Mouse (Mus musculus): ENCODE data around the gene Tshz2.
A peak's percentile ranks its signal among the peaks of the same experiment; 100 is the strongest.

The Tshz2 gene

GRCm38 (mm10) chr2:170058774-170059173, 426.0 kb downstream of the Tshz2 start:
- DNase-seq, result no peak

DNA sequence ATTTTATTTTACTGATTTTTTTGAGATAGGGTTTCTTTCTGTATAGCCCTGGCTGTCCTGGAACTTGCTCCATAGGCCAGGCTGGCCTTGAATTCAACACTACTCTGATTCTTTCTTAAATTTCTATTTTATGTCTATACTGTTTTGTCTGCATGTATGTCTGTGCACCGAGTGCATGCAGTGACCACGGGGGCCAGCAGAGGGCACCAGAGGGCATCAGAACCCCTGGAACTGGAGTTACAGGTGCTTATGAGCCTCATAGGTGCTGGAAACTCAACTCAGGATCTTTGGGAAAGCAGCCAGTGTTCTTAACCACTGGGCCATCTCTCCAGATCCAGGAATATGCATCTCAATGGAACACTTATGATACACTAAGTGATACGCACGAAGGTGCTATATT, 427.3 kb downstream of the Tshz2 start:
- DNase-seq, result peak; percentile 64 to 70

GRCm38 (mm10) chr2:170062378-170062777, 429.6 kb downstream of the Tshz2 start:
- DNase-seq, result no peak

GRCm38 (mm10) chr2:170069976-170070375, 437.2 kb downstream of the Tshz2 start:
- no peak for DNase-seq

- DNase-seq, result no peak
These were observed 437.9 kb downstream of the Tshz2 start for GRCm38 (mm10) chr2:170070641-170071241.

GRCm38 (mm10) chr2:170076941-170077490, 444.2 kb downstream of the Tshz2 start:
- no peak for DNase-seq

DNA sequence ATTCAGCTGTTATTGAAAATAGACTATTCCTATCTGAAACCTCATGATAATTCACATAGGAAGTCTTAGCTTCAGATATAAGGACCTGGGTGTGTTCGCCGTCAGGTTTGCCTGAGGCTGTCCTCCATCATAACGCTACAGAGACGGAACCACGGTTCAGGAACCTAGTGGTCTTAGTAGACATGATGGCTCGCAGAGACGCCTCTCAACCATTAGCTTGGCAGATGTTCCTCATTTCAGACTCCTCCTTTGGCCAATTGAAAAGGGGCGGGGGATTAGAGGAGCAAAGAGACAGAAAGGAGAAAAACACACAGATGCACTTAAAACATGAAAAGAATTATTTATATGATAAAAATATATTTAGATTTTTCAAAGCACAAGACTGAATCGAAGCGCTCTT, 445.2 kb downstream of the Tshz2 start:
- no peak for DNase-seq

- DNase-seq, result no peak
These were observed 445.7 kb downstream of the Tshz2 start for GRCm38 (mm10) chr2:170078442-170079017.

GRCm38 (mm10) chr2:170091563-170092443, 459.0 kb downstream of the Tshz2 start:
- DNase-seq, result no peak

- no peak for DNase-seq
These were observed 461.4 kb downstream of the Tshz2 start for GRCm38 (mm10) chr2:170094220-170094619.

DNA sequence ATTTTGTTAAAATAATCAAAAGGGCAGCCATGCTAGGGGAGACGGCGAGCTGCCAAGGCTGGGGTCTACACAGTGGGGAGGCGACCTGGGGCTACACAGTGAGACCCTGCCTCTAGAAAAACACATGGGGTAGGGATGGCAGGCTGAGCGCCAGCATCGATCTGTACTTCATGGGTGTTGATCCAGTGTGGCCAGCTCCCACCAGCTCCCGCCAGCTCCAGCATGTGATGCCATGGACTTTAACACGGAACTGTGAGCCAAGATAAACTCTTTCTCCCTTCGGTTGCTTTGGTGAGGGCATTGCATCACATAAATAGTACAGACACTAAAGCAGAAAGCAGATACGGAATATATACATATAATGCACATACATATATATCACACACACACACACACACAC, 462.1 kb downstream of the Tshz2 start:
- DNase-seq, result no peak

- DNase-seq, result peak; percentile 93 to 94
These were observed 468.3 kb downstream of the Tshz2 start for GRCm38 (mm10) chr2:170101132-170101531.

DNA sequence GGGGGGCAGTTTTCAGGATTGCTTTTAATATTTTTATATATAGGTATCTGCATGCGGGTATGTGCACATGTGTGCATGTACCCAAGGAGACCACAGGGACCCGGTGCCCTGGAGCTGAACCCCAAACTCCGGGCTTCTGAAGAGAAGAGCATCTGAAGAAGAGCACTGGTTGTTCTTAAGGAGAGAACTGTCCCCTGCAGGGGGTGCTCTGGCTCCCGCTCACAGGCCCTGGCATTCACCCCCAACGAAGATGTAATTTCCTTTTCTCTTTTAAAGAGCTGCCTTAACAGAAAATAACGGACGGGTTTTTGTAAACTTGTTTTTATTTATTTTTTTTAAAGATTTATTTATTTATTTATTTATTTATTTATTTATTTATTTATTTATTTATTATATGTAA, 469.1 kb downstream of the Tshz2 start:
- peak in 1 of 2 experiments; percentile 19 for DNase-seq

- DNase-seq, result no peak
These were observed 470.5 kb downstream of the Tshz2 start for GRCm38 (mm10) chr2:170103341-170103740.

DNA sequence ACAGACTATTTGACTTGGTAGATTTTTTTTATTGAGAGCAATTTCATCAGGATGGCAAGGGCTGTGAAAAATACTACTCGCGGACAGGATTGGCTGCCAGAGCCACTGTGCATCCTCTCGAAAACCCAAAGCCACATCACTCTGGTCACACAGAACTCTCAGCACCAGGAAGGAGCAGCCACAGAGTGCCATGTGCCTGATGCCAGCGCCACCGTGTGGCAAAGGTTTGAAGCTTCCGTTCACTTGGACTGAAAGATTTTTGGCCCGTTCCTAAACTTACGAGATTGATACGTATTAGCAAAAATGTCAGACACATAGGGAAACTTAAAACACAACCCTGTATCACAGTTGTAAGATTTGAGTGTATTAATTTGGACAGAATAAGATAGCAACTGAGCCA, 471.0 kb downstream of the Tshz2 start:
- peak; percentile 70 to 71 for DNase-seq

GRCm38 (mm10) chr2:170104396-170104795, 471.6 kb downstream of the Tshz2 start:
- no peak for DNase-seq

- no peak for DNase-seq
These were observed 473.2 kb downstream of the Tshz2 start for GRCm38 (mm10) chr2:170106000-170106399.

- DNase-seq, result no peak
These were observed 475.0 kb downstream of the Tshz2 start for GRCm38 (mm10) chr2:170107791-170108190.

DNA sequence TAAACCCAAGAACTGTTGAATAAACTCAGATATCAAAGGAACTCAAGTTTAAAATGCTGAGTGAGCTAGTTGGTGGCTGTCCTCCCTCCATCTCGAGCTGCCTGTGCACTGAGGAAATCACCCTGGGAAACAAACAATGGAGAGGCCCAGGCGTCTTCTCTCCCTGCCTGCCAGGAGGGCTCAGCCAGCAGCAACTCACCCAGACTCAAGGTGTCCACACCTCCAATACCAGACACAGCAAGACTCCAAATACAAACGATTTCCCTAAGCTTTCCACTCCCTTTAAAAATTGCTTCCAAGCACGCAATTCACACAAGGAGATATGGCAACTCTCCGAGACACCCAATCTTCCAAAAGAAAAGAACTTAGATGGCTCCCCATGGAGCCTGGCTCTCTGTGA, 476.7 kb downstream of the Tshz2 start:
- DNase-seq, result no peak

DNA sequence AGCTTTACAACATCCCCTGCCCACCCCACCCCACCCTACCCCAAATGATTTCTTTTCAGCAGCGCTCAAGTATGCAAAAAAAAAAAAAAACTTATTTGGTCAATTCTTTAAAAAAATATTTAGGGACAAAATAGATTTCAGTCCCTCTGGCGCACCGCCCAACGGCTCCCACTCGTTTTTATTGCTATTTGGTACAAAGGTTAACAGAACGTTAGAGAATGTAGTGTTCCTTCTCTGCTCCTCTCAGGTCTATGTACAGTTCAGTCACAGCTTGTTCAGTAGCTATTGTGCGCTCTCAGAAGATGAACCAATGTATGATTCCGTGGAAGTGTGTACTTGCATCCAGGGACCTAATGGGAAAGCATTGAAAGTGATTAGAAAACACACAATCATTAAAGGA, 477.5 kb downstream of the Tshz2 start:
- no peak for DNase-seq

GRCm38 (mm10) chr2:170116704-170117281, 484.0 kb downstream of the Tshz2 start:
- peak; percentile 76 to 79 for DNase-seq

- no peak for DNase-seq
These were observed 487.6 kb downstream of the Tshz2 start for GRCm38 (mm10) chr2:170120139-170121027.

All from B cell, adult 2 months (primary cell).